Mouse (Mus musculus): ENCODE data around the gene Fam193a.

DNA sequence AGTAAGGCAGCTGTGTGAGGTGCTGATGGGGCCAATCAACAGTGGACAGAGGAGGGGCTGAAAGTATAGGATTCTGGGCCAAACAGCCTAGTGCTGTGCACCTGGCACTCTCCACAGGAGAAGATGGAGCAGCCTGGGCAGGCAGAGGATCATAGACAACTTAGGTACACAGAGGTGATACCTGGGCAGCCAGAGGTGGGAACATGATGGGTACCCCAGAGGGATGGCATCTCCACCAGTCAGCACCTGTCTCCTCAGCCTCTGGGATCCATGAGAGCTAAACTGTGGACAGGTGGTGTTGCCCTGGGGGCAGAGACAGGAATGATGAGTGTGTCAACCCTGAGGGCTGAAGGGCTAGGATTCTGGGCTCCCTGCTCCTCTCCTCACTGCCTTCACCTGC is 154.8 kb downstream of the Fam193a start:
- TF ChIP-seq POLR2A (IDR thresholded peaks at IDR 0.05; ENCODE audit: insufficient read depth, low read depth, low read length) (no peak), CTCF (IDR thresholded peaks at IDR 0.05; ENCODE audit: insufficient read depth, low read depth, low read length) (no peak)

Data from olfactory bulb, adult 2 months (tissue).